ENCODE assay signal across 8 mouse cellular contexts in the genomic region with DNA sequence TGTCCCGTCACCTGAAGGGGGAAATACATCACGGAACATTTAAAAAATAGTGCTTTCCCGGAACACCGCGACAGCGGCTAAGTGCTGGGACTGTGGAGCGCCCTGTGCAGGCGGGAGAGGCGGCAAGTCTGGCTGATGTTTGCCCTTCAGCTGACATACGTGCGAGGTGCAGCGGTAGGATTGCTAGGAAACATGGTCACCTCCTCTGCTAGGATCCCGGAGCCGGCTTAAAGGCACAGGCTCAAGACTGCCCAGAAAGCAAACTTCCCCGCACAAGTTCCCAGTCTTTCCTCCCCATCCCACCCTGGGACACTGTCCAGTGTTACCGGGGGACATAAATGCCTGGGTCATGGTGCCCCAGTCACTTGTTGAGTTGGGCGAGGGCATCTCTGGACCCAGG. TPM values are rescaled to one million over a fixed set of nuclear protein-coding genes. Genes with fewer than 3 reads are reported as not detected.
DNase-seq lines count a peak whose midpoint lies in the region; ATAC-seq lines count a peak whose summit lies in the region.
"Had no signal": no experiment of that assay in that cellular context is flagged by ENCODE, and none has a peak within 500 bp of the region (broad histone marks: within the 10 kb centered on the region; RNA-seq: fewer than 3 reads in every experiment).

No protein-coding gene starts in this region.

- no peak overlapping the region for H3K27ac ChIP-seq in liver, embryonic 11.5 days (ENCODE audit: low read depth, low read length)
- H3K27ac ChIP-seq in embryonic facial prominence, embryonic 11.5 days (replicated peaks; ENCODE audit: low read depth, low read length), result no peak overlapping the region
- H3K27ac ChIP-seq in hindbrain, embryonic 15.5 days (replicated peaks), result peak overlapping the region; percentile 80
- H3K27ac ChIP-seq in midbrain, embryonic 10.5 days (replicated peaks), result peak overlapping the region; percentile 81
- H3K27ac ChIP-seq: macrophage had no signal

- no peak overlapping the region for H3K9ac ChIP-seq in liver, embryonic 11.5 days (ENCODE audit: low read depth, low read length)
- H3K9ac ChIP-seq in embryonic facial prominence, embryonic 11.5 days (replicated peaks; ENCODE audit: low read length), result peak overlapping the region; percentile 43
- H3K9ac ChIP-seq in hindbrain, embryonic 15.5 days, result peak overlapping the region; percentile 65

- no peaks in the 10 kb centered on the region for H3K9me3 ChIP-seq in liver, embryonic 11.5 days (ENCODE audit: control insufficient read depth, low read length)
- H3K9me3 ChIP-seq in embryonic facial prominence, embryonic 11.5 days (replicated peaks; ENCODE audit: control insufficient read depth, low read length), result no peaks in the 10 kb centered on the region
- no peaks in the 10 kb centered on the region for H3K9me3 ChIP-seq in hindbrain, embryonic 15.5 days
- no peaks in the 10 kb centered on the region for H3K9me3 ChIP-seq in midbrain, embryonic 10.5 days (replicated peaks)

- peaks cover 30% of the 10 kb centered on the region for H3K27me3 ChIP-seq in liver, embryonic 11.5 days (replicated peaks; ENCODE audit: control insufficient read depth, insufficient read depth, low read length)
- peaks cover 6% of the 10 kb centered on the region for H3K27me3 ChIP-seq in embryonic facial prominence, embryonic 11.5 days (ENCODE audit: control insufficient read depth, insufficient read depth, low read length)
- H3K27me3 ChIP-seq in hindbrain, embryonic 15.5 days, result no peaks in the 10 kb centered on the region
- peaks cover 70% of the 10 kb centered on the region for H3K27me3 ChIP-seq in midbrain, embryonic 10.5 days (ENCODE audit: low read depth, poor library complexity, severe bottlenecking)

- no peaks in the 10 kb centered on the region for H3K36me3 ChIP-seq in liver, embryonic 11.5 days (ENCODE audit: control insufficient read depth, insufficient read depth, low read length)
- H3K36me3 ChIP-seq in embryonic facial prominence, embryonic 11.5 days (replicated peaks; ENCODE audit: control insufficient read depth, insufficient read depth, low read depth, low read length), result no peaks in the 10 kb centered on the region
- H3K36me3 ChIP-seq in hindbrain, embryonic 15.5 days, result no peaks in the 10 kb centered on the region
- no peaks in the 10 kb centered on the region for H3K36me3 ChIP-seq in midbrain, embryonic 10.5 days

- no peak; the same call in 1 of the 2 replicates for ATAC-seq in liver, embryonic 11.5 days (replicated peaks; ENCODE audit: low FRiP score)
- peak; percentile 60; the same call in 1 of the 2 replicates for ATAC-seq in embryonic facial prominence, embryonic 11.5 days (replicated peaks; ENCODE audit: insufficient number of reproducible peaks, low FRiP score, low TSS enrichment, low read depth)
- peak; percentile 24 for ATAC-seq in hindbrain, embryonic 15.5 days (ENCODE audit: low FRiP score, low read depth)
- ATAC-seq in megakaryocyte-erythroid progenitor cell, adult 5-6 weeks (replicated peaks; ENCODE audit: low FRiP score, low TSS enrichment, poor library complexity, severe bottlenecking), result no peak

- H3K4me3 ChIP-seq in liver, embryonic 11.5 days (ENCODE audit: low read depth, low read length), result peak overlapping the region; percentile 55
- H3K4me3 ChIP-seq in embryonic facial prominence, embryonic 11.5 days (ENCODE audit: low read depth, low read length), result peak overlapping the region; percentile 55
- peak overlapping the region; percentile 74 for H3K4me3 ChIP-seq in hindbrain, embryonic 15.5 days
- H3K4me3 ChIP-seq in midbrain, embryonic 10.5 days, result peak overlapping the region; percentile 75

- H3K4me2 ChIP-seq in liver, embryonic 11.5 days, result peak overlapping the region; percentile 70
- peak overlapping the region; percentile 92 for H3K4me2 ChIP-seq in embryonic facial prominence, embryonic 11.5 days (ENCODE audit: low read depth, low read length)
- H3K4me2 ChIP-seq in hindbrain, embryonic 15.5 days, result peak overlapping the region; percentile 96

- H3K4me1 ChIP-seq in liver, embryonic 11.5 days (replicated peaks; ENCODE audit: control insufficient read depth, insufficient read depth, low read length), result peaks cover 3% of the 10 kb centered on the region; the same call in 1 of the 2 replicates
- H3K4me1 ChIP-seq in embryonic facial prominence, embryonic 11.5 days (ENCODE audit: control insufficient read depth, insufficient read depth, low read length), result peaks cover 4% of the 10 kb centered on the region; the same call in 1 of the 2 replicates
- peaks cover 10% of the 10 kb centered on the region for H3K4me1 ChIP-seq in hindbrain, embryonic 15.5 days (replicated peaks)
- H3K4me1 ChIP-seq in midbrain, embryonic 10.5 days, result peaks cover 11% of the 10 kb centered on the region; the same call in 1 of the 2 replicates

- WGBS in liver, embryonic 11.5 days, result under 1% methylated on average over 17 of the region's 17 CpGs
- 1% methylated on average over 17 of the region's 17 CpGs for WGBS in embryonic facial prominence, embryonic 11.5 days
- 0% methylated on average over 17 of the region's 17 CpGs for WGBS in hindbrain, embryonic 15.5 days
- 0% methylated on average over 17 of the region's 17 CpGs for whole genome bisulfite sequencing in midbrain, embryonic 10.5 days

- no peak for DNase-seq in liver, embryonic 11.5 days (ENCODE audit: low spot score)
- no peak for DNase-seq in liver
- DNase-seq in embryonic facial prominence, embryonic 11.5 days (ENCODE audit: low spot score), result peak; percentile 36
- peak; percentile 44 for DNase-seq in midbrain, embryonic 10.5 days (ENCODE audit: low spot score)
- DNase-seq in urinary bladder, postnatal 4 days (ENCODE audit: low spot score in 2 of 2), result no peak

RNA-seq across cellular contexts. Expression of a gene that starts 0.6 kb away (rescaled TPM):
- polyA plus RNA-seq in liver, embryonic 11.5 days (2014; fragmentation: Nextera tagmentation; extraction: Ambion mirVana), result 0.06 and 0.15 TPM in 2 replicates
- polyA plus RNA-seq in embryonic facial prominence, embryonic 11.5 days (2014; fragmentation: Nextera tagmentation; extraction: Ambion mirVana), result 1.9 and 3.3 TPM in 2 replicates
- 3.2 and 3.6 TPM in 2 replicates for polyA plus RNA-seq in hindbrain, embryonic 15.5 days (2015; fragmentation: Nextera tagmentation; extraction: Ambion mirVana)
- polyA plus RNA-seq in midbrain, embryonic 10.5 days (2016; fragmentation: Nextera tagmentation; extraction: Ambion mirVana), result 0.77 and 1.4 TPM in 2 replicates
- total RNA-seq in megakaryocyte-erythroid progenitor cell, adult 5-6 weeks (2014; fragmentation: Nextera tagmentation), result not detected in 2 replicates
- total RNA-seq in megakaryocyte-erythroid progenitor cell, adult 5-6 weeks (2017), result not detected in 2 replicates
- polyA plus RNA-seq: macrophage had no signal

Comparison
In these comparisons a context has a peak if more than half of its experiments do, and no peak if none do; other contexts are left out.
1. ATAC-seq: peak in embryonic facial prominence, embryonic 11.5 days (single experiment) and hindbrain, embryonic 15.5 days (single experiment); none in liver, embryonic 11.5 days (single experiment) and megakaryocyte-erythroid progenitor cell, adult 5-6 weeks (single experiment).
2. DNase-seq: peak in embryonic facial prominence, embryonic 11.5 days (single experiment) and midbrain, embryonic 10.5 days (single experiment); none in liver, embryonic 11.5 days (single experiment), liver (single experiment) and urinary bladder, postnatal 4 days (0 of 2).
3. H3K27ac ChIP-seq: peak in hindbrain, embryonic 15.5 days (single experiment) and midbrain, embryonic 10.5 days (single experiment); none in liver, embryonic 11.5 days (single experiment) and embryonic facial prominence, embryonic 11.5 days (single experiment).
4. Peak in every context shown above with its lines, with median percentiles within 50 percentile points of each other: H3K4me2 ChIP-seq and H3K4me3 ChIP-seq.